Mouse (Mus musculus) adrenal gland, postnatal 10 days (tissue): ENCODE data around the gene Olfr1413. TPM values are rescaled to one million over a fixed set of nuclear protein-coding genes. Genes with fewer than 3 reads are reported as not detected.
A peak's percentile ranks its signal among the peaks of the same experiment; 100 is the strongest.

Source experiments
- DNase-seq: peaks from one replicate; pipeline ENCODE4 v3.0.0; 2021; ENCODE audit warnings: mixed read lengths
- long read RNA-seq, 2 experiments: library from polyadenylated mRNA; stranded (forward); transcript quantifications; one replicate each; pipeline ENCODE4 v2.0.0; 2021
- total RNA-seq, 2 experiments: library from RNA; stranded (reverse); gene quantifications; 2 replicates each; pipeline ENCODE4 v1.2.3; 2021

Olfr1413 gene
- total RNA-seq, result not detected
- long read RNA-seq, experiment 1, result 0 reads
- long read RNA-seq, experiment 2, result 0 reads

DNA sequence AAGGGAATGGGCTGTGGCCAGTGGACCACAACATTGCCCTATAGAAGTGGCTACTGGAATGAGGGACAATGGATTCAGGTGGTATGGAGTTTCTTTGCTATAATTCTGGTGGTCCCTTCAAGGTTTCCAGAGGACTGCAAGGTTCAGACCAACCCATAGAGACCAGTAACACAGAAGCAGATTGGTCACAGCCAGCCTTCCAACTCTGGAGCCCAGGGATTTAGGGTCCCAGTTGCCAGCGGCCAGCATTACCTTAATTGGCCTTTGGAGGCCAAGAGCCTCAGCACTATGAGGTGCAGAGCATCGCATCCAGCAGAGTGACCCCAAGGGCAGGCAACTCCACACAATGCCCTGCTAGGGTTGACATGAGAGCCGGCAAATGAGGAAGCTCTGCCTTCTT lies at the start of gene Olfr1413:
Gene Olfr1413 (plus strand): TSS at position 301 of the 400 bp plus-strand sequence.
- no peak for DNase-seq

DNA sequence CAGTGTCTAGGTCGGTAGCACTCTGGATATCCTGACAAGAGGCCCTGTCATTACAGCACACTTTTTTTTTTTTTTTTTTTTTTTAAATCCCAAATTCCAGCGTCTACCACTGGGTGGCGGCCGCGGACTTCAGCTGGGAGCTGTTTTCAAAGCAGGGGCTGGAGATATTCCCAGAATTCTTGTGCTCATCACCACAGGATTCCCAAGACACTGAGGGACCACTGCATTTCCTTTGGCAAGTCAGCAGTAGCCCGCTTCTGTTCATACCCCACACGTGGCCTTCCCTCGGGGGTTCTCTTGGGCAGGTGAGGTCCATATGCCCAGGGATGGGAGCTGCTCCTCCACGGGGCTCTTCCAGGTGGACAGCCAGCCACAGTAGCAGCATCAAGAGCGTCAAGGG lies 49.7 kb upstream of the Olfr1413 start:
- DNase-seq, result peak; percentile 57

DNA sequence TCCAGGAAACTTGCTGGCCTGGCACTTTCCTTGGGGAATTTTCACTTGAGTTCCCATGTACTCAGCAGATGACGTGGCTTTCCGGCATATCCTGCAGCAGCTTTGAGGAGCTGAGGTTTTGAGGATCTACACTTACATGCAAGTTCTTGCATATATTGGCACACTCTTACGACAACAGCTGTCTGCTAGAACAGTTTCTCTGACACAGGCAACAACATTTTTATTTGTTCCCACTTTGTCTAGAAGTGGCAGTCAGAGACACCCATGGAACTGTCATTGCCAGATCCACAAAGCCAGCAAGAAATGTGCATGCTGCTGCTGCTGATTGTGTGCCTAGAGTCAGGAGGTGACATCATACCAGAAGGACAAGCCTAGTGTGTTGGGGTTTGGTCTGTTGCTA lies 47.4 kb upstream of the Olfr1413 start:
- DNase-seq, result no peak

DNA sequence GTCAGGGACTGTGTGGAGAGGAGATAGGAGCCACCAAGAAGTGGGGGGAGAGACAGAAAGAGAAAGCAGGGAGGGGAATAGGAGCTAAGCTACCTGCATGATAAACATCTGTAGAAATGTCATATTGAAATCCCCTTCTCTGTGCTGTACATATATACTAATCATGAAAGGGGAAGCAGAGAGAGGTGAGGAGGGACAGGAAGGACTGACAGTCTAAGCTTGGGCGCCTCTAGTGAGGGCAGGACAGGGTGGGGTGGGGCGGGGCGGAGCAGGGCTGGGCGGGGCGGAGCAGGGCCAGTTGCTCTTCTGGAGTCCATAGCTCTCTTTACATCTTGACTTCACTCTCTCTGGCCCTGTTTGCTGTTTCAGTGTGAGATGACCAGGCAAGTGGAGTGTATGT lies 34.1 kb upstream of the Olfr1413 start:
- DNase-seq, result no peak

DNA sequence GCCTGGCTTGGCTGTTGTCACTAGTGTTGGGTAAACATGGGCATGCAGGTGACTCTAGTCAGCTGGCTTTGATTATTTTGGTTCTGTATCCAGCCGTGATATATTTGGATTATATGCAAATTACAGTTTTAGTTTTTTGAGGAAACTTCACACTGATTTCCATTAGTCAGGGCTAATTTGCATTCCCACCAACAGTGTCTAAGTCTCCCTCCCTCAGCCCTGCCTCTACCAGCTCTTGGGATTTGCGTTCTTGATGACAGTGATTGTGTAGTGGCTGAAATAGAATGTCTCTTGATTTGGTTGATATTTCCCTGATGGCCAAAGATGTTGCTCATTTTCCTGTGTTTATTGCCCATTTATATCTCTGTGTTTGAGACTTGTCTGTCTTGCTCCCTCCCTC lies 32.1 kb upstream of the Olfr1413 start:
- DNase-seq, result no peak

DNA sequence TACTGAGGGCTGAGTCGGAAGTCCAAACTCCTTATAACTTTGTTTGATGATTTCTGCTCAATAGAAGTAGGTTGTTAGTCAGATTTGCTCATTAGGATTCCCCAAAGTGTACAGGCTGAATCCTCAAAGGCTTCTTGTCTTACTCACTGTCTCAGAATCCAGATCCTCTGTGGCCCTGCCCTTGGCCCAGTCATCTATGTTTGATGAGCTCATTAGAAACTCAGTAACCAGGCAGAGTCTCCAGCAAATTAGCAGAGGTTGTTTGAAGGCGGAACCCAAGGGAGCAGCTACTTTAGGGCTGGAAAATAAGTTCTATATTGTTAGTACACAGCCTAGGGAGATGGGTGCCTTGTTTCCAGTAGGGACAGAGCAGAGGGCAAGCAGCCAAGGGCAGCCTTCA lies 25.2 kb upstream of the Olfr1413 start:
- DNase-seq, result no peak

DNA sequence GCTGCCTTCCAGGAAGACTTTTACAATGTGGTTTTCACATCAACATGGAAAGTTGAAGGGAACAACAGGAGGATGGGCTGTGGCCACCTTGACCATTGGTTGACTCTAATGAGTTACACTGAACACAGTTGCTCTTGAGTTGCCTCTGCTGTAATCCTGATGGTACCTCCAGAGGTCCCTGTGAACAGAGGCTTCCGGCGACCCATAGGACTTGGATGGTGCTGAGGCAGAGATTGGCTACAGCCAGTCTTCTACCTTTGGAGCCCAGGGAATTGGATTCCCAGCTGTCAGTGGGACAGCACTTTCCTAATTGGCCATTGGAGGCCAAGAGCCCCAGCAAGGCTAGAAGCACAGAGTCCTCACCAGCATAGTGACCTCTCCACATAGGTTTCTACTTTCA lies 14.4 kb downstream of the Olfr1413 start, which contains the start of gene Olfr1412:
Gene Olfr1412 (plus strand): TSS at position 301 of the 400 bp plus-strand sequence.
- no peak for DNase-seq

DNA sequence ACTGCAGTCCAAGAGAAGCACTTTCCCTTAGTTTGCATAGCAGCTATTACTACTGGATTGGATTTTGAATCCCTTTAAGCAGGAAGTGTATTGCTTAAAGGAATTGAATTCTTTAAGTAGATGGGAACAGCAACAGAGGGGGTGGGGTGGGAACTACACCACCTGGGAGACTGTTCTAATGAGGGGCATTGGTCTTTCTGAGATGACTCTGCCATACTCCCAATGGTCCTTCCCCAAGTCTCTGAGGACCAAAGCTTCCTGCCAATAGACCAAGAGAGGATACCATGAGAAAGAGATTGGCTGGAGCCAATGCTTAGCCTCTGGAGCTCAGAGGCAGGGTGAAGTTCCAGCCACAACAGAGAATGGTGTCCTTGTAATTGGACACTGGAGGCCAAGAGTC lies 23.0 kb downstream of the Olfr1413 start, which contains the start of gene Olfr1411:
Gene Olfr1411 (plus strand): TSS at position 301 of the 400 bp plus-strand sequence.
- no peak for DNase-seq

DNA sequence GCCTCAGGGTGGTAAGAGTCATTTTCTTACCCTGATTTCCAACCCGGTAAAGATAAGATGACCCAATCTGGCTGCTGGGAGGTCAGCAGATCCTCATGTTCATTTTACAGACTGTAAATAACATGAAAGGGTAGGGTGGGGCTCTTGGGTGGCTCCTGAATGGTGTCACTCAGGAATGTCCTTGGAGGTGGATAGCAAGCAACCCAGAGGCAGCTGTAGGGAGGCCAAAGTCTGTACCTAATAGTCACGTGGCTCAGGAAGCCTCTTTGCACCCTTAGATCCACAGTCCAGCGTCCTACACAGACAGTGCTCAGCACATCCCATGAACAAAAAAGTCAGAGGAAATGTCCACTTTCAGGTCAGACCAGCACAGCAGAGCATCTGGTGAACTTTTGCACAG lies 24.9 kb downstream of the Olfr1413 start:
- no peak for DNase-seq

DNA sequence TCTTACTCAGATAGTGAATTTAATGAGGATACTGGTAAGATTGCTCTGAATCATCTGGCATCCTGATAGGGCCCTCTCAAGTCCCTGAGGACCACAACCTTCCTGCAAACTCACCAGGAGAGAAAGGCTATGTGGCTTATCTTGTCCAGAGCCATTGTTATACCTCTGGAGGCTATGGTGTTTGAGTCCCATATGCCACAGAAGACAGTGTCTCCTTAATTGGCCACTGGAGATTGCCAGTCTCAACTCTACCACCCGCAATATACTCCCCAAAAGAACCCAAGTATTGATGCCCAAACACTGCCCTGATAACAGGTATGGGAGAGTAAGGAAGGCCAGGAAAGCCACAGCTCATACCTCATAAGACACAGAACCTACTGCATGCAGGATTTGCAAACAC lies 34.4 kb downstream of the Olfr1413 start, which contains the start of gene Olfr1410:
Gene Olfr1410 (plus strand): TSS at position 301 of the 400 bp plus-strand sequence.
- DNase-seq, result no peak

DNA sequence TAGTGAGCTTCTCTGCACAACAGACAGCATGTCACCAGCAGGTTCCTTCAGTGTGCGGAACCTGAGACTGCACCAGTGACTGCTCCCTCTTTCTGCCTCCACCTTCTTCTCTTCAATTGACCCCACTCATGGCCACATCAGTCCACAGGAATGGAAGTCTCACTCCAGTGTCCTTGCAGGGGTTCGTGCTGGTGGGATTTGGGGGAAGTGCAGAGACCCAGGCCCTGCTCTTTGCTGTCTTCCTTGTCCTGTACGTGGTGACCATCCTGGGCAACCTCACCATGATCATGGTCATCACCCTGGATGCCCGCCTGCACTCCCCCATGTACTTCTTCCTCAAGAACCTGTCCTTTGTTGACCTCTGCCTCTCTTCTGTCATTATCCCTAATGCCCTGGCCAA lies 36.6 kb downstream of the Olfr1413 start:
- no peak for DNase-seq

DNA sequence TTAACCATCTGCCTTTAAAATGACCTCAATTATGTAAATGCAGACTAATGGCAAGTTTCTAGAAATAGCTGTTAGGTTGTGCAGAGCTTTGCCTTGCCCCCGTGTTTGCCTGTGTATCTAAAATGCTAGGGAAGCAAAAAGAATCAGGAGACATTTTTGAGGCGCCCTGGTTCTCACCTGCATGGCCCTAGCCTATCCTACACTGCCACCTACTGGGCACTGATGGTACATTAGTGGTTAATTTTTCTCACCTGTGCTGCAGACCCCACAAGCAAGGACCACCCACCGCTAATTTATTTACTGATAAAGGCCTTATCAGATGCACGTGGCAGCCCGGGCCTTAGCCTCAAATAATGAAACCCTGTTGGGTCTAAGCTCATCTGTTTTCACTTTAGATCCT lies 39.9 kb downstream of the Olfr1413 start:
- peak; percentile 74 for DNase-seq

DNA sequence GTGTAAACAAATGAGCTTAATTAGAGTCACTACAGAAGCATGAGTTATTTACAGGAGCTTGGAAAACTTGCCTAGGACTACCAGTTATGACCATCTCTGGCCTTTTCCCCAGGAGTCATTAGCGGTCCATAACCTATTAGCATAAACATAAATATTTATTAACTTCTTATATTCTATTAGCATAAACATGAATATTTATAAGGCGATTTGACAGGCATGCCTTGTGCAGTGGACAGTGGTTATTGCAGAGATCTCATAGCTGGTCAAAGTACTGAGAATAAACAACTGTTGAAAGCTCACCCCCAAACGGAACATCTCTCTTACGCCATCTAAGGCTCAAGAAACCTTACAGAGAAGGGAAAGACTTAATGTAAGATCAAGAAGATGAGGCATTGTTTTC lies 42.1 kb downstream of the Olfr1413 start:
- no peak for DNase-seq

DNA sequence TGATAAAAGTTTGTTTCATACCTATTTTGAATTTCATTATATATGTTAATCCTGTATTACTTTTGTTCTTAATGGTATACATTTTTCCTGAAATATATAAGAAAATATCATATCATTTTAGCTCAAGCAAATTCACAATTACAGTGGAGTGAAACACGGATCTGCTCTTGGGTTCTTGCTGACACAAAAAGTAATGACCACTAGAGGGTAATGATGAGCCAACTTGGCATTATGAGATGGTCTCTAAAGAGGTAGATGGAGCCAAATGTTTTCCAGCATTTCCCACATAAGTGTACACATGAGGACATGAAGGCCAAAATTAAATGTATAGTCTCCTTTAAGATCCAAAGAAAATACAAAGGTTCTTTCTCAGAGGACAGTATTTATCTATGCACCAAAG lies 43.4 kb downstream of the Olfr1413 start:
- no peak for DNase-seq

DNA sequence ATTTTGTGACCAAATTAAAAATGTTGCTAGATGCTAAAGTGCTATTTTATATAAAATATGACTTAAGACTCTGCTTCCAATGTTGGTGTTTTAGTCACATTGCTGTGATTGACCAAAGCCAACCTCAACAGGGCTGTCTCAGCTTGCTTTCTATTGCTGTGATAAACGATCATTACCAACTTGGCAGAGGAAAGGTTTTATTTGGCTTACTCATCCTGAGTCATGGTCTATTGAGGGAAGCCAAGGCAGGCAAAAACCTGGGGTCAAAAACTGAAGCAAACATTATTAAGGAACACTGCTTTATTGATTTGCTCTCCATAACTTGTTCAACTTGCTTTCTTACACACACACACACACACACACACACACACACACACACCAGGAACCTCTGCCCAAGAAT lies 44.9 kb downstream of the Olfr1413 start:
- no peak for DNase-seq

DNA sequence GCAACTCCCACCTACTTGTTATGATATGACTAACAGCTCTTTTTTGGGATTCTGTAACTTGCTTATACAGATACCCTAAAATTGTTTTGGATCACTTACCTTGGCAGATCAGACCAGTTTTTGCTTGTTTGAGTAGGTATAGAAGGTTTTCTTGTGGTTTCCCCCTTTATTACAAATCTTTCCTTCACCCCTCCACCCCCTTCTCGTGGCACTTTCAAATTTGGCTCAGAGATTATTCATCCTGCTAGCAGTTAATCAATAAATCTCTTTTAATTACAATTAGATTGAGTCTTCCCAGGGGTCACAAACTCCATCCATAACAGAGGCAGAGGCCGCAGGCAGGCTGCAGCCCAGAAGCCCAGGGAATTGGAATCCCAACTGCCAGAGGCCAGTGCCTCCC lies 46.4 kb downstream of the Olfr1413 start, which contains the start of gene Olfr12:
Gene Olfr12 (plus strand): TSS at position 301 of the 400 bp plus-strand sequence.
- DNase-seq, result no peak

DNA sequence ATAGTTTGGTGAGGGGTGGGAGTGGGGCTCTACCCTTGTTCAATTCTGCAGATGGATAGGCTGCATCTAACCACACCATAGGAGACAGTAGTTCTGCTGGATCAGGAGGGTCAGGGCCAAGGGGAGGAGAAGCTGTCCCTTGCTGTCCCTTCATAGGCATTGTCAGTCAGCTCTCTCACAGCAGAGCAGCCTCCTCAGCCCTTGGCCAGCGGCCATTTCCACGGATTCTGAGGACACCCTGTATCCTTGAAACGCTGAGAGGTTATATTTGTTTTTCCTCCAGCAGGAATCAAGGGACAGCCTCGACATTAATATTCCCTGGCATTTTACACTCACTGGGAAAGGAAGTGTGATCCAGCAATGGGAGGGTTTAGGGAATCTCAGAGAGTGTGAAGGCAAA lies 47.2 kb downstream of the Olfr1413 start:
- DNase-seq, result peak; percentile 83

Other genes starting within 250 kb of the Olfr1413 start
- 100 to 1,000 TPM; 653 to 741 TPM for gene Ndufa10, start 97.5 kb upstream of the Olfr1413 start, total RNA-seq
- not detected for gene Olfr1416, start 86.2 kb upstream of the Olfr1413 start, total RNA-seq
- gene Olfr1415, start 75.2 kb upstream of the Olfr1413 start, total RNA-seq, result not detected
- gene Olfr1414, start 52.7 kb upstream of the Olfr1413 start, total RNA-seq, result under 1 TPM in 1 of 2 experiments, not detected in 1; 0.09 TPM
- gene Olfr1412, start 14.5 kb downstream of the Olfr1413 start, total RNA-seq, result not detected
- not detected for gene Olfr1411, start 23.1 kb downstream of the Olfr1413 start, total RNA-seq
- not detected for gene Olfr1410, start 34.5 kb downstream of the Olfr1413 start, total RNA-seq
- not detected for gene Olfr12, start 46.5 kb downstream of the Olfr1413 start, total RNA-seq
- 100 to 1,000 TPM; 259 to 260 TPM for gene Cops9, start 70.7 kb downstream of the Olfr1413 start, total RNA-seq
- gene Otos, start 77.5 kb downstream of the Olfr1413 start, total RNA-seq, result not detected